Mouse (Mus musculus): ENCODE results near the gene Map3k19.

GRCm38 (mm10) chr1:127850075-127850610 lies 4.7 kb downstream of the Map3k19 start:
- TF ChIP-seq GATA1 (IDR thresholded peaks at IDR 0.05; ENCODE audit: low read length): no peak
- TF ChIP-seq TAL1 (IDR thresholded peaks at IDR 0.05; ENCODE audit: low read length): no peak

Data from erythroblast, embryonic 14.5 days (primary cell).